Mouse (Mus musculus): ENCODE data around the gene Pex3.

Gene Pex3

DNA sequence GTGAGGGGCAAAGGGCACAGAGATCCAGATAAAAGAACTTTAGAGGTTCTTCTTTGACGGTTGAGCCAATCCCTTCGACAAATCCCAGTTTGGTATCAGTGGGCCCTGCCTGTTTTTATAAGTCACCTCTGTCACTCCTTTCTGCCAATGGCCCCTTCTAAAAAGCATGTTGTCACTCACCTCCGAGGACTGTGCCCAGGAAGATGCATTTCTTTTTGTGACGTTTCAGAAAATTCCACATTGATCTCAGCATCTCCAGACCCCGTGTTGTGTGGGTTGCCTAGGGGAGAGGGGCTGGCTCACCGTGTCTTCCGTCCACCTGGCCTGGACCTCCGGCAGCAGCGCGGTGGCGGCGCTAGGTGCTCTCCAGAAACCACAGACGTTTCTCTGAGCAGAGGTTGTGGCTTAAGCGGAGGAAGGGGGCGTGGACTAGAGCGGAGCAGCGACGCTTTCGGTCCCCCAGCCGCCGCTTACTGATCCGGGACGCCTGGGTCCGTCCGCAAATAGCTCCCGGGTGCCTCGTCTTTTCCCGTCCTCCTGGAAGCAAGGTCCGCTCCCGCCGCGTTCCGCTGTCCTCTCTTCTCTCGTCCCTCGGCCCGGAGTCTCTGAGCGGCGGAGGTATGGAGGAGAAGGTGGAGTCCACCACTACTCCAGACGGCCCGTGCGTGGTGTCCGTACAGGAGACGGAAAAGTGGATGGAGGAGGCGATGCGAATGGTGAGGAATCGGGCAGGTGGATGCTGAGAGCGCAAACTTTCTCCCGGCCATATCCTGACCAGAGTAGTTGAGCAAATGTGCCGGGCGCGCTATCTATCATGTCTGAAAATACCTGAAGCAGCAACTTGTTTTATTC, at the start of gene Pex3, which contains the start of gene Adat2:
Pex3 (minus strand) TSS at position 497 of the 852 bp plus-strand sequence.
Adat2 (plus strand) TSS at position 249 of the 852 bp plus-strand sequence.
- DNase-seq, result peak; percentile 94

DNA sequence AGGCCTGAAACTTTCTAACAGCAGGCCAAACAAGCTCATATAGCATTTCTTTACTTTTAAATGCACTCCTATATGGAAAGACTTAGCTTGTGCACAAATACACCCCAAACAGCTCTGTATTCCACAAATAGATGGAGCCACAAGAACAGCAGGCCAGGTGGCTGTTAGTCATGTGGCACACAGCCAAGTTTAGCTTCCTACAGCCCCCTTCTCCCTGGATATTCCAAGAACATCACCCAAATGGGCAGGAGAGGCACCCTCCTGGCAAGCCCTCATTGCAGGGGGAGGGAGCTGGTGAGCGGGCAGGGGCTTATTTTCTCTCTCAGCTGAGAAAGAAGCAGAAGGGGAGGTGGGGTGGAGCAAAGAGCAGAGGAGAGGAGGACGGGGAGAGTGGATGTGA, 48.0 kb upstream of the Pex3 start:
- peak in 1 of 2 experiments; percentile 5 for DNase-seq

DNA sequence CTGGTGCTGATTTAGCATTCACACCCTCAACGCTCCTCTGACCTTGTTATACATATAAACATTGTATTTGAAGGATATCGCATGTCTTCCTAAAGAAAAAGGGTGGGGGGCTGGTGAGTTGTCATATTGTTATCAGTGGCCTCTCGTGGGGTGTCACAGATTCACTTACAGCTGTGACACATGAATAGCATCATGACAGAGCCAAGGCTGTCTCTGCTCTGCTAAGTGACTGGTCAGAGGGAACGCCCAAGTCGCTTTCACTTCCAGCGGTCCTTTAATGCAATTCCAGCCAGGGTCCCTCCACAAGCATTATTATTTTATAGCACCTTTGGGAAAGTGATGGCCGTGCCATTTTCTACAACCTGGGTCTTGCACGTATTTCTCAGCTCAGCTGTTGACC, 44.5 kb upstream of the Pex3 start:
- DNase-seq, result no peak

DNA sequence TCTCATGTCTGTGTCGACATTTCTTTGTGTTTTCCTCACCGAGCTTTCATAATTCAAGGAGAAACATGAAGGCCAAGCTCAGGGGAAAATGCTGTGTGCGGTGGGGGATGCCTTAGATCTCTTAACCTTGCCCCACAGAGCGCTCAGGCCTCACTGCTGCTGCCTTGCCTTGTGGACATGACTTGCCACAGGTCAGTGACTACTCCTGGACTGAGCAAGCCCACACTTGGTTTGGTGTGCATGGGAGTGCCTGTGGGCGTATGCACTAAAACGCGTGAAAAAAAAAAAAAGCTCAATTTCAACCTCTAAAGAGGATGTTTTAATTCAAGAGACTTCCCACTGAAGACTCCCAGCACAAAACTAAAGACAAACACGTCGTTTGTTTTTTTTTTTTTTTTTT, 43.9 kb upstream of the Pex3 start:
- no peak for DNase-seq

DNA sequence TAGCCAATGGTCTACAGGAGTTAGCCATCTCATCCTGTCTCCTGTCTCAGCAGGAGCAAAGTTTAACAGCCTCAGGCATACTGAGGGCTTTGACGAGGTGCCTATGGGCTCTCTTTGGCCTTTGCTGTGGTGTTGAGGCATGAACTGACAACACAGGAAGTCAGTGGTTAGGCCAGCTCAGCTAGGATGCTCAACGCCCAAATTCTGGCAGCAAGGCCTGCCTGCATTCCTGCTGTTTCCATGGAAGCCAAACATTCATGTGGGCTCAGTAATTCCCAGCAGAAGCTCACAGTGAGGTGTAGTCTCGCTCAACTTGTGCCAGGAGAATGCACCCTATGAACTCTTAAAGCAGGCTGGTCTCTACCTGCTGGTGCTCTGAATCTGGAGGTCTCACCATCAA, 43.1 kb upstream of the Pex3 start:
- peak in 1 of 2 experiments; percentile 7 for DNase-seq

DNA sequence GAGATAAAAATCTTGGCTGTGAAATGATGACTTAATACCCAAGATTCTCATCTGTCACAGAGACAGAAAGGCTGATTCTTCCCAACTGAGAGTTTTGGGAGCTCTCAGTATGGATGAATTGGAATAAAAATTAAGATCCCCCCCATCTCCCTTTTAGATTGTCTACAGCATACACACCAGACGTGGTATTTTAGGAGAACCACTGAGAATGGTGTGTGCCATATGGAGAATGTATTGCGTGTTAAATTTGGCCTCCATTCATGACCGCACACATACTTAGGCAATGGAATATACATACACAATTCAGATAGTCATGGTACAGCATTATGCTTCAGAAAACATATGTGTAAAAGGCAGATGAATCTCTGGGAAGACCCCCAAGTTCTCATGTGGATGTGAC, 40.6 kb upstream of the Pex3 start:
- no peak for DNase-seq

DNA sequence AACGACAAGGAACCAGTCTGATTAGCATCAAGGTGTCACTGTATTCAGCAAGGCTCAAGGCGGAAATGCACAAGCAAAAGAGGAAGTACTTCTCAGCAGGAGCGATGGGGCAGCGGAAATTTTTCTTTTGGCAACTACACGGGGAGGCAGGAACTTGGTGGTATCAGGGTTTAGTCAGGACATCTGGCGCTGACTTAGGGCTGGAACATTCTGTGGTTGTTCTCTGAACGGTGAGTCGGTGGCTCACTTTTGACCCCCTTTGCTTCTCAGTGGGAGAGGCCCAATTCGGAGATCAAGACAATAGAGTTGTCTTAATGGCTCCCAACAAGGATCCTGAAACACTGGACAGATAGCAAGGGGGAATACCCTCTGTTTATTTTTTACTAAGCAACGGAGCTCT, 39.3 kb upstream of the Pex3 start:
- DNase-seq, result no peak

DNA sequence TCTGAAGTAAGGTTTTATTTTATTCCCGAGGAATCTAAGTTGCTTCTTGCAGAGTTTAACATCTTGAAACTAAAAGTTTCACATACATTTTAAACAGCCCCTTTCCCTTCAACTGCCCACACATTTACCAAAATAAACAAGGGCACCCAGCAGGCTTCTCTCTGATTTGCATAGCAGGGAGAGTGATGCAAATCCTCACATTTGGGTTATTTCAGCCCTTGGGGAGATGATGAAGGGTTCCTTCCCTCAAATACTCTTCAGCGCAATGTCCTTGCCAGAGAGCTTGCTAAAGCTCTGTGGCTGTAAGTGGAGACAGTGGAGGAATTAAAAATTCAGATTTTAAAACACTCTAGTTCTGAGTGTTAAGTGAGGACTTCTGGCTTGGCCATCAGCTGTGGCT, 35.0 kb upstream of the Pex3 start:
- DNase-seq, result no peak

DNA sequence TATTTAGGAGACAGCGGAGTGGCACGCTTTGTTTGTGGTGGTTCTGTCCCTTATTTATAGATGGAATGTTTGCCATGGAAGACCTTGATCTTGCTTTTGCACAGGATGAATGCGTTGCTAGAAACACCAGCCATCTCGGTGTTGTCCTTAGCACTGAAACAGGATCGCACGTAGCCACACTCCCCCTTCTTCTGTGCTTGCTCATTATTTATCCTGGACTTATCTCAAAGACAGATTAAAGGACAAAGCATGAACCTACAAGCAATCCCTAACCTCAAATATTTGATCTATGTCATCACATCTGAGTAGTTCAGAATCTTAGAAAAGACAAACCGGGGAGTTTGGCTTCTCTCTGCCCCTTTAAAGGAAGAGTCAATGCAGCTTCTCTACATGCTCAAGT, 24.2 kb upstream of the Pex3 start:
- DNase-seq, result no peak

- no peak for DNase-seq
These were observed 19.5 kb upstream of the Pex3 start for GRCm38 (mm10) chr10:13572410-13572809.

- DNase-seq, result no peak
These were observed 19.1 kb upstream of the Pex3 start for GRCm38 (mm10) chr10:13572003-13572402.

DNA sequence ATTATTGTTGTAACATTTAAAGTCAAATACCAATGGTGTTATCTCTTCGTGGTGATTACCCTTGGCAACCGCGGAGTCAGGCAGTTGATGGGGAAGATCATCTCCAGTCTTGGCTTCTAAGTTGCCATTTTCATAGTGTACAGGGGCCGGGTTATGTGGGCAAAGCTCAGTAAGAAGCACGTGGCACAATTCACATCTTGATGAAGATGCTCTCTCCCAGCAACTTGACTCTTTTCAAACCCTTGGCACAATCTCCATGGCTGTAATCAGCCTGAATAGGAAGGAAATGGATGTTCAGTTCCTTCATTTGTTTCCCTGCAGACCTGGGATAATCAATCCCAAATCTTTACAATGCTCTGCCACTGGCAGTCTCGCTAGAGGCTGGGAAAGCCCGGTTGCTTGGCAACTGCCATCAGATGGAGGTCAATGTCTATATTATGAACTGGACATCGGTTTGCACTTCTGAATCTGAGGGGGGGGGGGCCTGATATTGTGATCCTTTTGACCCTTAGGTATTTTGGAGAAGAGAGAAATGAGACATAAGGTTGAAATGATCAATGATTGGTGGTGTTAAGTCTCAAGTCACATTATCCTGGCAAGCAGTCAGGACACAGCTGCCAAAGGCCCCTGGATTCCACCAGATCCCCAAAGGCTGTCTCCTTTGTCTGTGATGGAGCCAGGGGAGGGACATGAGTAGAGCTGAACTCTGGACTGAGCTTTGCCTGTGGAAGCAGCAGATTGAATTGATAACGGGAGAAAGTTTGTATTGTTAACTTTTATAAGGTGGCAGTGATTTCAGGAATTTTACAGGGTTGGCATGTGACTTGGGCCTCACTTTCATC, 18.0 kb upstream of the Pex3 start:
- no peak for DNase-seq

GRCm38 (mm10) chr10:13569818-13570217, 16.9 kb upstream of the Pex3 start:
- peak in 1 of 2 experiments; percentile 36 for DNase-seq

GRCm38 (mm10) chr10:13566393-13566792, 13.5 kb upstream of the Pex3 start:
- DNase-seq, result no peak

- no peak for DNase-seq
These were observed 12.1 kb upstream of the Pex3 start for GRCm38 (mm10) chr10:13565080-13565448.

DNA sequence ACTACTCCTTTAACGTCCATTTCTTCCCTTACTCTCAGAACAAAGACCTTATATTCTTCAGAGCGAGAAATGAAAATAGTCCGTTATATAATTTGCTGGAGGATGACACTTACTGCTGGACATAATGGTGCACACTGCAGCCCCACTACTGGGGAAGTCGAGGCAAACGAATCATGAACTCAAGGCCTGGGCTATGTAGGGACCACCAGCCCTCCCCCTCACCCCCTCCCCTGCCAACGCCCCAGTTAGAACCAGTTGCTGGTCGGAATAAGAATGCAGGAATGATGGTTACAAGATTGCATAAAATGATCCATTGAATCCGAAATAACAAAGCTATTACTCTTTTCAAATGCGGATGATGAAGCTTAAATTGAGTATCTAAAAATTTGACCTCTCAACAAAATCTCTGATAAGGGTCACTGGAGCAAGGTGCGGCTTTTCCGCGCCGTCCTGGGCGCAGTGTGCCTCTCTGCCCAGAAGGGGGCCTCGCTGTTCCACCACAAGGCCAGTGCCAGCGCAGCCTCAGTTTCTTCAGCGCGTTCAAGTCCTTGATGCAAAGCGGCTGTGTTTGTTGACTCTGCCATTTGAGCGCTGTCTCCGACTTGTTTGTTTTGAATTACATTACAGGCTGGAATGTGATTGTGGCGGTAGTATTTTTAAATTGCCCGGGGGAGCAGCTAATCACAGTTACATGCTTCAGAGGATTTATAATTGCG, 11.6 kb upstream of the Pex3 start:
- DNase-seq, result peak; percentile 88

- no peak for DNase-seq
These were observed 7.2 kb upstream of the Pex3 start for GRCm38 (mm10) chr10:13560014-13560674.

- DNase-seq, result no peak
These were observed 1.4 kb upstream of the Pex3 start for GRCm38 (mm10) chr10:13554316-13554715.

DNA sequence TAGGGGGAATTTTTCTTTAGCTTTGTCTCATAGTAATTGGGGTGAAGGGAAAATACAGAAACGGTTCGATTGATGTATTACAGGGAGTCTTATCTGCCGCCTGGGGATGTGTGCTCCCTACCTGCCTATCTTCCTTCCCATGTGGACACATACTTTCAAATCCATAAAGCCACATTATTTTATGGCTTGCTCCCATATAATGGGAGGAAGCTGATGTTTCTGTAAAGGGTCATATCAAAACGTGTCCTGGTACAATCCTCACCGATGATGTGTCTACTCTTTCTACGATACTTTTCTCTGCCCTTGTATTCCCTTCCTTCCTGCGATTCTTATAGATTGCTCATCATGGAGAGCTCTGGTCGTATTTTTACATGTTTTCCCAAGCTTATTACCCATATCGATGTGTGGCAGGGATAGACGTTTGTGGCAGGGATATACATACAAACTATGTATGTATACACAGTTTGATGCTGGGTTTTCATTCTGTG, 600 bp upstream of the Pex3 start:
- DNase-seq, result no peak

GRCm38 (mm10) chr10:13541721-13542120, 11.2 kb downstream of the Pex3 start:
- no peak for DNase-seq

DNA sequence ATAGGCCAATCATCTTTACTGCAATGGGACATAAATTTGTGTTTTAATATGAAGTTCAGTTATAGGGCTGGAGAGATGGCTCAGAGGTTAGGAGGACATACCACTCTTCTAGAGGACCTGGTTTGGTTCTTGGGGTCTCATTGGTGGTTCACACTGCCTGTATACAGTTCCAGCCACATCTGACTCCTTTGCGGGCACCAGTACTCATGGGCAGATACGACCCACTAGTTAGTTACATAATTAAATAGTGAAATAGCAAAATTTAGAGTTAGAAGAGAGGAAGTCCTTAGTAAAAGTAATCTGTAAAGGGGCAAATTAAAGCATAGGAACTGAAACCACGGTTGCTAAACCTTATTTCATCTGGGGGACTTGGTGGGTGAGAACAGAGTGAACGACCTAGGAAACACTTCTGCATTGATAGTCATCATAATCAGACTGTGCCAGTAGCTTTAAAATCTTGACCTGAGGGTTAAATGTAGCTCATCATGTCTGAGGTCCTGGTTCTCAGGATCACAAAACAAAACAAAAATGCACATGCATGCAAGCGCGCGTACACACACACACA, 13.1 kb downstream of the Pex3 start:
- DNase-seq, result no peak

DNA sequence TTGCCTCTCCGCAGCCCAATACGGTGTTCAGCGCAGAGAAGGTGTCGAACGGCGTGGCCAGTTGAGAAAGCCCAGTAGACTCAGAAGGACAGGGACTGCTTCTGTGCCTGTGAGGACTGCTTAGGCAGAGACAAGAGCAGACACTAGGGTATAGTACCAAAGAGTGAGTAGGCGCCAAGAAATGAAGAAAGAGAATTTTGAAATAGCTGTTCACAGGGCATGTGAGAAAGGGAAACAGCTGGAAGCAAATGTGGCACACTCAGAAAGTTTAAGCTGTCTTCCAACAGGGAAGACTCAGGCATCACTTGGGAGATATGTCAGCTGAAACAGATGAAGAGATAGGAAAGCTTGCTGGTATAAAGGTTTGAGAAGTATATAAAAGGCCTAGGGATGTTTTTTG, 16.2 kb downstream of the Pex3 start:
- no peak for DNase-seq
